Mouse (Mus musculus): ENCODE results near the gene Elp1. TPM values are rescaled to one million over a fixed set of nuclear protein-coding genes. Genes with fewer than 3 reads are reported as not detected.

The Elp1 gene
- polyA plus RNA-seq, 1 experiment from 2014 or later = 92.8 TPM

DNA sequence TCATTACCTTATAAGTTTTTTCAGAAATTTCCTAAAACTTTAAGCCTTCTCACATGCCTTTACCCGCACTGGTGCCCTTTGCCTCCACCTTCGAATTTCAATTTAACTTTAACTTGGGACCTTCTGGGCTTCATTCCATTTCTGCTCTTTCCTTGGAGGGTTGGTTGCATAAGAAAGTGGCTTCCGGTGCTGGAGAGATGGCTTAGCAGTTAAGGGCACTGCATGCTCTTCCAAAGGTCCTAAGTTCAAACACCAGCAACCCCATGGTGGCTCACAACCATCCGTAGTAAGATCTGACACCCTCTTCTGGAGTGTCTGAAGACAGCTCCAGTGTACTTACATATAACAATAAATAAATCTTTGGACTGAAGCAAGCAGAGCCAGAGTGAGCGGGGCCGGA lies 78.9 kb downstream of the Elp1 start:
- Histone ChIP-seq H3K27me3 (no peaks in the 10 kb centered on the region), H3K9ac (replicated peaks) (no peak overlapping the region), H3K27ac (replicated peaks) (no peak overlapping the region), H3K4me1 (no peaks in the 10 kb centered on the region), H3K9me3 (peaks cover 5% of the 10 kb centered on the region; the same call in 1 of the 2 replicates), H3K36me3 (no peaks in the 10 kb centered on the region), H3K4me3 (no peak overlapping the region), H3K4me2 (replicated peaks) (no peak overlapping the region)
- no peak for ATAC-seq (ENCODE audit: low FRiP score, low read depth)
- WGBS = 91% methylated on average over 6 of the region's 6 CpGs

- Histone ChIP-seq H3K36me3 (no peaks in the 10 kb centered on the region), H3K27me3 (no peaks in the 10 kb centered on the region), H3K9me3 (peaks cover under 1% of the 10 kb centered on the region; the same call in 1 of the 2 replicates), H3K4me3 (no peak overlapping the region), H3K27ac (replicated peaks) (no peak overlapping the region), H3K4me1 (no peaks in the 10 kb centered on the region), H3K4me2 (replicated peaks) (no peak overlapping the region), H3K9ac (replicated peaks) (no peak overlapping the region)
- ATAC-seq (ENCODE audit: low FRiP score, low read depth) = no peak
- WGBS = 63% methylated on average over 6 of the region's 6 CpGs
These were observed 79.8 kb downstream of the Elp1 start for GRCm38 (mm10) chr4:56722346-56722745.

- H3K36me3 ChIP-seq = no peaks in the 10 kb centered on the region
- no peaks in the 10 kb centered on the region for H3K4me1 ChIP-seq
- H3K4me3 ChIP-seq = no peak overlapping the region
- H3K9ac ChIP-seq (replicated peaks) = no peak overlapping the region
- H3K4me2 ChIP-seq (replicated peaks) = no peak overlapping the region
- WGBS = 22% methylated on average over 3 of the region's 3 CpGs
- no peak for ATAC-seq (ENCODE audit: low FRiP score, low read depth)
- H3K27ac ChIP-seq (replicated peaks) = no peak overlapping the region
- H3K27me3 ChIP-seq = no peaks in the 10 kb centered on the region
- no peaks in the 10 kb centered on the region for H3K9me3 ChIP-seq
These were observed 80.7 kb downstream of the Elp1 start for GRCm38 (mm10) chr4:56721469-56721868.

- no peak overlapping the region for H3K9ac ChIP-seq (replicated peaks)
- H3K27me3 ChIP-seq = no peaks in the 10 kb centered on the region
- 91% methylated on average over 9 of the region's 9 CpGs for WGBS
- H3K27ac ChIP-seq (replicated peaks) = no peak overlapping the region
- ATAC-seq (ENCODE audit: low FRiP score, low read depth) = no peak
- no peaks in the 10 kb centered on the region for H3K9me3 ChIP-seq
- no peaks in the 10 kb centered on the region for H3K36me3 ChIP-seq
- no peaks in the 10 kb centered on the region for H3K4me1 ChIP-seq
- H3K4me2 ChIP-seq (replicated peaks) = no peak overlapping the region
- H3K4me3 ChIP-seq = no peak overlapping the region
These were observed 81.7 kb downstream of the Elp1 start for GRCm38 (mm10) chr4:56720403-56720802.

- Histone ChIP-seq H3K4me2 (replicated peaks) (no peak overlapping the region), H3K36me3 (no peaks in the 10 kb centered on the region), H3K9me3 (no peaks in the 10 kb centered on the region), H3K4me1 (no peaks in the 10 kb centered on the region), H3K27me3 (no peaks in the 10 kb centered on the region), H3K4me3 (no peak overlapping the region), H3K27ac (replicated peaks) (no peak overlapping the region), H3K9ac (replicated peaks) (no peak overlapping the region)
- WGBS = 67% methylated on average over 9 of the region's 9 CpGs
- ATAC-seq (ENCODE audit: low FRiP score, low read depth) = no peak
These were observed 82.7 kb downstream of the Elp1 start for GRCm38 (mm10) chr4:56719456-56719855.

- Histone ChIP-seq H3K27me3 (no peaks in the 10 kb centered on the region), H3K9ac (replicated peaks) (no peak overlapping the region), H3K4me3 (no peak overlapping the region), H3K36me3 (no peaks in the 10 kb centered on the region), H3K9me3 (no peaks in the 10 kb centered on the region), H3K27ac (replicated peaks) (no peak overlapping the region), H3K4me2 (replicated peaks) (no peak overlapping the region), H3K4me1 (no peaks in the 10 kb centered on the region)
- ATAC-seq (ENCODE audit: low FRiP score, low read depth) = no peak
- 79% methylated on average over 12 of the region's 12 CpGs for WGBS
These were observed 83.3 kb downstream of the Elp1 start for GRCm38 (mm10) chr4:56718573-56719442.

DNA sequence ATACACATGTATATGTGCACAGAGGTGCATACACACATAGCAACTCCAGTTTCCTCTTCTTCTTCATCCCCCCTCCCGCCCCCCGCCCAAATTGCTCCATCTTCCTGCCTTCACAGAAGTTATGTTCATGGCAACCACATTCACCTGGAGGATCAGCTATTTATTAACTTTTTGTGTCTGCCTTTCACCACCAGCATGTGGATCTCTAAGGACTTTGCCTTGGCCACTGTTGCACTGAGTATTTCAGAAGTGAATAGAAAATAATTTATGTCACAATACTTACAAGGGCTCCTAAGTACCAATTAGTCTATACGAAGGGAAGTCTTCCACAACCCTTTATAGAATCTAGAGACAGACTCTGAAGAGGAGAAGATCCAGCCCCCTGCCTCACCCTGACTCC lies 84.2 kb downstream of the Elp1 start:
- 90% methylated on average over 3 of the region's 3 CpGs for WGBS
- no peak for ATAC-seq (ENCODE audit: low FRiP score, low read depth)

GRCm38 (mm10) chr4:56716801-56717200 lies 85.3 kb downstream of the Elp1 start:
- 61% methylated on average over 5 of the region's 5 CpGs for WGBS
- Histone ChIP-seq H3K36me3 (no peaks in the 10 kb centered on the region), H3K27me3 (no peaks in the 10 kb centered on the region), H3K9ac (replicated peaks) (no peak overlapping the region), H3K4me1 (no peaks in the 10 kb centered on the region), H3K9me3 (no peaks in the 10 kb centered on the region), H3K27ac (replicated peaks) (no peak overlapping the region), H3K4me2 (replicated peaks) (no peak overlapping the region), H3K4me3 (no peak overlapping the region)
- no peak for ATAC-seq (ENCODE audit: low FRiP score, low read depth)

More for the DNA sequence above, 84.2 kb downstream of the Elp1 start:
- H3K9me3 ChIP-seq = no peaks in the 10 kb centered on the region
- no peak overlapping the region for H3K9ac ChIP-seq (replicated peaks)
- H3K4me2 ChIP-seq (replicated peaks) = no peak overlapping the region
- no peak overlapping the region for H3K4me3 ChIP-seq
- H3K36me3 ChIP-seq = no peaks in the 10 kb centered on the region
- no peaks in the 10 kb centered on the region for H3K4me1 ChIP-seq
- H3K27me3 ChIP-seq = no peaks in the 10 kb centered on the region
- no peak overlapping the region for H3K27ac ChIP-seq (replicated peaks)

DNA sequence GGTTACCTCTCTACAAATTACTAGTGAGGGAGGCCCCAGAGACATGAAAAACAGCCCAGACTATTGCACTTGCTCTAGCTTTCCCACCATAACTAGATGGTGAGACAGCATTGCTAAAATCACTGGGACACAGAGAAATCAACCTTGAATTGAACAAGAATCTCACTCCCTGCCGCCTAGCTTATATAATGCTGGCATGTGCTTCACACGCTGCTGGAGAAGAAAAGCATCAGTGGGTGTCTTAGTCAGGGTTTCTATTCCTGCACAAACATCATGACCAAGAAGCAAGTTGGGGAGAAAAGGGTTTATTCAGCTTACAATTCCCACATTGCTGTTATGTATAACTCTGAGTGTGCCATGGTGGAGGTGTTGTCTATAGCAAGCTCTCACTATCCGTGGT lies 89.0 kb downstream of the Elp1 start:
- WGBS = 81% methylated on average over 3 of the region's 3 CpGs

GRCm38 (mm10) chr4:56702234-56702633 lies 99.9 kb downstream of the Elp1 start:
- no peaks in the 10 kb centered on the region for H3K9me3 ChIP-seq
- H3K9ac ChIP-seq (replicated peaks) = no peak overlapping the region
- ATAC-seq (ENCODE audit: low FRiP score, low read depth) = no peak
- no peak overlapping the region for H3K27ac ChIP-seq (replicated peaks)
- H3K4me3 ChIP-seq = no peak overlapping the region
- no peaks in the 10 kb centered on the region for H3K27me3 ChIP-seq
- under 1% methylated on average over 10 of the region's 10 CpGs for WGBS
- H3K36me3 ChIP-seq = no peaks in the 10 kb centered on the region
- peaks cover 12% of the 10 kb centered on the region for H3K4me1 ChIP-seq
- peak overlapping the region; percentile 31 for H3K4me2 ChIP-seq (replicated peaks)

More for the DNA sequence above, 89.0 kb downstream of the Elp1 start:
- Histone ChIP-seq H3K4me3 (no peak overlapping the region), H3K9me3 (no peaks in the 10 kb centered on the region), H3K9ac (replicated peaks) (no peak overlapping the region), H3K4me2 (replicated peaks) (no peak overlapping the region), H3K4me1 (peaks cover 8% of the 10 kb centered on the region), H3K27ac (replicated peaks) (no peak overlapping the region), H3K27me3 (no peaks in the 10 kb centered on the region), H3K36me3 (no peaks in the 10 kb centered on the region)
- no peak for ATAC-seq (ENCODE audit: low FRiP score, low read depth)
